Mouse (Mus musculus) neutrophil, adult 5-6 weeks (primary cell): Measurements from ENCODE around the gene Nnat. TPM values are rescaled to one million over a fixed set of nuclear protein-coding genes. Genes with fewer than 3 reads are reported as not detected.

Source experiments
- ATAC-seq: fragments of 151-379, 151-347 bp; 2 replicates; pipeline ENCODE4 v1.8.0; 2017; ENCODE audit warnings: mild to moderate bottlenecking, moderate TSS enrichment; ENCODE audit not compliant: insufficient number of reproducible peaks, poor library complexity, low FRiP score, severe bottlenecking; ENCODE audit errors: extremely low read depth
- total RNA-seq: library from RNA; stranded (forward); fragments of 200-1000 nt; gene quantifications from 2 replicates; pipeline ENCODE4 v1.2.3, GENCODE M21; 2017

Nnat gene
- total RNA-seq, result not detected in 2 replicates

DNA sequence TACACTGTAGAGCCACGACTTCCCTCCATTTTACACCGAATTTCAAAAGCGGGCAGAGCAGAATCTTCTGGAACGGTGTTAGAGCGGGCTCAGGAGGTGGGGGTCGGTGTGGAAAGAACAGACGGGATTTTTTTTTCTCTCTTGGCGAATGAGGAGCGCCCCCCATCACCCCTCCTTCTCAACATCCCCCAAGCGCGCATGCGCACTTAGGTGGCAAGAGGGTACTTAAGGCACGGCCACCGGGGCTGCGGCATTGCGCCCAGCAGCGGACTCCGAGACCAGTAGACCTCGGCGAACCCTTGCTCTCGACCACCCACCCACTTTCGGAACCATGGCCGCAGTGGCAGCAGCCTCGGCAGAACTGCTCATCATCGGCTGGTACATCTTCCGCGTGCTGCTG is at the start of gene Nnat:
TSS of gene Nnat (plus strand) at position 221 of the 400 bp plus-strand sequence.
- no peak for ATAC-seq

- ATAC-seq, result no peak
These were observed 47.0 kb upstream of the Nnat start for GRCm38 (mm10) chr2:157512859-157513258.

GRCm38 (mm10) chr2:157513737-157514208 is 46.1 kb upstream of the Nnat start:
- 0 out of 2 replicates have a peak, but pooled peaks have one; percentile 13 for ATAC-seq

- ATAC-seq, result no peak
These were observed 45.5 kb upstream of the Nnat start for GRCm38 (mm10) chr2:157514353-157514752.

GRCm38 (mm10) chr2:157517526-157517925 is 42.4 kb upstream of the Nnat start:
- ATAC-seq, result no peak

DNA sequence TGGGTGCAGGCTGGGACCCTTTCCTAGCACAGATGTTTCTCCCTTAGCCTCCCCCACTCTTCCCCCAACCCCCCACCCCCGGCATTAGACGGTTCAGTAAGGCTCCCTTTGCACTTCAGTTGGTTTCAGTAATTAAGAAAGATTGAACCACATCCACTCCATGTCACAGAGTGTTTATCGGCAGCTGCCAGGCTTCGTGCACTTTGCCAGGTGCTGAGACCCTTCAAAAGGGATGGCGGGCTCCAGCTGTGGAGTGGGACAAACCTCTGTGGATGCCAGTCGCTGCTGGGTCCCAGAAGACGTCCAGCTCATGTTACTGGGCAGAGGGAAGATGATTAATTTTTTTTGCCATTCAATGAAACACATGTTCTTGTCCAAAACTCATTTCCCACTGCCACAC is 41.4 kb upstream of the Nnat start:
- ATAC-seq, result no peak

DNA sequence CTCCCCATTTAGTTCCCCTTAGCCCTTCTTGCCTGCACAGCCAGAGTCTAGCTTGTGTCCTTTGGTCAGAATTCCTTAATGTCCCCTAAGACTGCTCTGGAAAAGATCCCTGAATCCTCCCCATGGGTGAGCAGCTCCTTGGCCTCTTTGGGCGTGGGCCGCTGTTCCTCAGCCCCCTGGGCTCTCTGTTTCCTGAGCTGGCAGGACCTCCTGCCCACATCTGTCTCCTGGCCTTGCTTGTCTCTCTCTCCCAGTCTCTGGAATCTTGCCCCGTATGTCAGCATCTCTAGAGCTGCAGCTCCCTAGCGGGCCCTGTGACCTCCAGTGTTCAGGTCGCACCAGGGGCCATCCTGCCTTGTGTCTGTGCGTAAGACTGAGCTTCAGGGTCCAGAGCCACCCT is 40.4 kb upstream of the Nnat start:
- ATAC-seq, result no peak

DNA sequence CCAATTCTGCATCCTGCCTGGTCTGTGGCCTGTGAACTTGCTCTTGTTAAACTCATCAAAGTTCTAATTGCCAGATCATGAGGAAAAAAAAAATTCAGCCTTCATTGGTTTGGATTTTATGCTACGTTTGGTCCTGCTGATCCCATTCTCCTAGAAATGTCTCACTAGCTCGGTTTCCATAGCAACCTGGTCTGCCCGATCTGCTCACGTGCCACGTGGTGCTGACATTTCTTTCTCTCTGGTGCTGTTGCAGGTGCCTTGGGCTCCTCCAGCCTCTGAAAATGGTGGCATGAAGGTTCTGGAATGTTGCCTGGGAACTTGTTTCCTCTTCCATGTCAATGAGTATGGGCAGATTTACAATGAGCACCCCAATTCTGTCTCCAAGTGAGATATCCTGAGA is 39.4 kb upstream of the Nnat start:
- no peak for ATAC-seq

DNA sequence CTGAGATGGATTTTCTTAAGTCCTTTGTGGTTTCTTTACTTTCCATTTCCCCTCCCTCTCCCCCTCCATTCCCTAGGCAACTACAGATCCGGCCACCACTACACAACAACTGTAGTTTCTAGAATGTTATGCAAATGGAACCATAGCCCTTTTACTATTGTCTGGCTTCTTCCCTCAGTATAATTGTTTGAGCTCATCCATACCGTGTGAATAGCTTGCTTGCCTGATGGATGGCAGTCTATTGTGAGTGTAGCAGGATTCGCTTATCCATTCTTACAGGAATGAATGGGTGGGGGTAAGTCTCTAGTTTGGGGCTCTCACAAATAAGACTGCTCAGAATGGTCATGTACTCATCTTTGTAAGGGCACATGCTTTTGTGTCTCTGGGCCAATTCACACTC is 37.3 kb upstream of the Nnat start:
- ATAC-seq, result no peak

DNA sequence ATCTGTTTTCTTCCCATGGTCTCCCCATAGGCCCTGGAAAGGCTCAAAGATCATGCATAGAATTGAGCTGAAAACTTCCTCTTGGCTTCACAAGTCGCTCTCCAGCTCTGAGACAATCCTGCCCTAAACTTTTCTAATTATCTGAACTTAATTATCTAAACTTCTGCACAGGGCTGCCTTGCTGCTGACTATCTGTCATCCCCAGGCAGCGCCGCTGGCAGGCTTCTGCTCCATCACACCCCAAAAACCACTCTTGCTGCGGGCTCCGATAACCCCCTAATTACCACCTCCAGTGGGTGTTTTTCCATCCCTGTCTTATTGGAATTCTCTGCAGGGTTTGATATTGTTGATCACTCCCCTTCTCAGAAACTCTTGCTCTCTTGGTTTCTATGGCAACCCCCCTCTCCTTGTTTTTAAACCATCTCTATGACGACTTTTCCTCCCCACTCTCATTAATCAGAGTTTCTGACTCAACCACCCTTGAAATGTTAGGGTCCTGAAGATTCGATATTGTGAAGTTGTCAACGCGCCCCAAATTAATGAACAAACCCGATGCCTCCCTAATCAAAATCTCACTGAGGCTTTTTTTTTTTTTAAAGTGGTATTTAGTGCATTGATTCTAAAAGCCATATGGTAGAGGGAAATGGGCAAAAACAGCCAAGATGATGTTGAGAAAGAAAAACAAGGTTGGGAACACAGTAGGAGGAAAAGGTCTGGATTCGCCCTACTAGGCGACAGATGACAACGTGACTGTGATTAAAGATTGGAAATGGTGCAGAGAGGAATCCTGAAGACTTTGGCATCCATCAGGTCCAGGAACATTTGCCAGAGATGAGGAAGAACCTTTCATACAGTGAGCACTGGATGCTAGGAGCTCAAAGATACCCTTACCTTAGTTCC is 29.6 kb upstream of the Nnat start:
- no peak for ATAC-seq

GRCm38 (mm10) chr2:157531681-157532426 is 28.0 kb upstream of the Nnat start:
- ATAC-seq, result no peak

GRCm38 (mm10) chr2:157534163-157534562 is 25.7 kb upstream of the Nnat start:
- ATAC-seq, result no peak

DNA sequence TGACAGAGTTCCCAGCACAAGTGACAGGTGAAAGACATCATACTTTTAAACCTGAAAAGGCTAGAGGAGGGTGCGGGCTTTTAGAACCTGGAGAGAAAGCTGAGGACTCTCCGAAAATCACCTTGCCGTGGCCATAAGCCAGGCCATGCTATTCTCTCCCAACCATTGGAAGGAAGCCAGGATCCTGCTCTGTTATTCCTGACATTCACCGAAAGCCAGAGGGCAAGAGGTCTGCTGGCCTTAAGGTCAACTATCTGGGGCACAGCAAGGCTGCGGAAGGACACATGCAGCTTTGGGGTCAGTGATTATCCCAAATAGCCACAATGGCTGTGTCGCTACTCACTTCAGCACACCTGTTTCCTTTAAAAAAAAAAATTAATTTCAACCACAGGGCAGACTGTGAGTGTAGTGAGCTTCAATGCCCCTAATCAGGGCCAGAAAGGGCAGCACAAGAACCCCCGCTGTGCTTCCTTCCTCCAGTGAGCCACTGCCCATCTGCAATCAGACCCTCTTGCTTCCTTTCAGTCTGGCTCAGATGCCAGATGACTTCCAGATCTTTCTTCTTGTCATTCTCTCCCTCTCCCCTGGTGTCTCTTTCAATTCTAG is 23.3 kb upstream of the Nnat start:
- no peak for ATAC-seq

GRCm38 (mm10) chr2:157537118-157537517 is 22.8 kb upstream of the Nnat start:
- no peak for ATAC-seq

- no peak for ATAC-seq
These were observed 19.6 kb upstream of the Nnat start for GRCm38 (mm10) chr2:157540073-157540952.

DNA sequence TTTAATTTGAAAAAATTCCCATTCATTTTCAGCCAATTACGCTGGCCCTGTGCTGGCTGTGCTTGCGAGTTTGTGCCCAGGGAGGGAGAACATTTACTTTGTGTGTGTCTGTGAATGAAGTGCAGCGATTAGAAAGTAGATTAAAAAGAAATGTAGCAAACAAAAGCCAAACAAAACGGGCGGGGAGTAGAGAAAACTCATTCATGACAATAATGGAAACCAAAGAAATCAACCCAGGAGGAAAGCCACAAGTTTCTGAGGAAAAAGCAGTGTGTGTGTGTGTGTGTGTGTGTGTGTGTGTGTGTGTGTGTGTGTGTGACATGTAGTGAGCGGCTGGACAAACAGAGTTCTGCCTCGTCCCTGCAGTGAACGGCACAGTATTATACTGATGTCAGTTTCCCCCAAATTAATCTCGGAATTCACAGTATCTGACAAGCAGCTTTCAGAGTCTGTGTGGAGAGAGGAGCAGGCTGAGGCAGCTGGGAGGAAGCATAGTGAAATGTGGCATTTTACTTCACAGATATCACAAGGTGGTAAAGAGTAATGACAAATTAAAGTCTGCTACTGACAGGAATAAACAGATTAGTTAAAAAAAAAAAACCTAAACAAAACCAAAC is 18.8 kb upstream of the Nnat start:
- ATAC-seq, result no peak

DNA sequence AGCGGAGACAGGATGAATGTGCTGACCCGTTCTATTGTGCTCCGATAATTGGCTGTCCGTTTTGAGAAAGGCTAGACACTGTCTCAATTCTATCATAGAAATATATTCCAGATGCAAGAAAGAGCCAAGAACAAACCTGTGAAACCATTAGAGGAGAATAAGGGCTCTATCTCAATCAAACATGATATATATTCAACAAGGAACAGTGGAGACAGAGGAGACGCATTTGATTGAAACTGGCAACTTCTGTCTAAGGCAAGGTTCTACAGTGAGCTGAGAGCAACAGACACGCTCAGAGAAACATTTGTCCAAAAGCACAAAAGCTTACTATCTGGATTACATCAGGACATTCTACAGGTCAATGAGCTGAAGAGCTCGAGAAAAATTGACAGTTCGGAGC is 18.2 kb upstream of the Nnat start:
- no peak for ATAC-seq

GRCm38 (mm10) chr2:157542415-157542814 is 17.5 kb upstream of the Nnat start:
- no peak for ATAC-seq
